Mouse (Mus musculus) left cerebral cortex, adult 2 months (tissue): Measurements from ENCODE around the gene Masp2. TPM values are rescaled to one million over a fixed set of nuclear protein-coding genes. Genes with fewer than 3 reads are reported as not detected.

ENCODE experiments used
- DNase-seq, 2 experiments: peaks; one replicate each; pipeline ENCODE4 v3.0.0; 2021 to 2022; ENCODE audit warnings: low spot score in 2 of 2, mixed read lengths in 1 of 2; ENCODE audit errors: extremely low spot score in 1 of 2
- H3K27ac ChIP-seq: fragments of 200-600 bp; 2 replicates; pipeline ENCODE4 v1.8.1; 2022
- H3K4me3 ChIP-seq: fragments of 200-600 bp; 2 replicates; pipeline ENCODE4 v1.8.1; 2022
- CTCF ChIP-seq: fragments of 200-600 bp; IDR thresholded peaks from 2 replicates; pipeline ENCODE4 v1.8.1; 2022; ENCODE audit warnings: antibody characterized with exemption, mild to moderate bottlenecking, moderate library complexity
- intact Hi-C: fragments of 180-260 bp; cut with DNase I; formaldehyde crosslinking; loops from one replicate; pipeline ENCODE4 v1.15.1; 2025
- total RNA-seq, 2 experiments: library from RNA; stranded (reverse); gene quantifications; 2 replicates each; pipeline ENCODE4 v1.2.3; 2021

Masp2 gene
- total RNA-seq, 2 experiments from 2014 or later, result 4.1 to 4.7 TPM

GRCm38 (mm10) chr4:148588793-148589192 lies 13.6 kb upstream of the Masp2 start:
- DNase-seq, result no peak
- no peak overlapping the region for H3K4me3 ChIP-seq
- no peak for TF ChIP-seq CTCF
- H3K27ac ChIP-seq, result 0 out of 2 replicates have a peak overlapping the region, but pooled peaks have one; percentile 0
- intact Hi-C loops, result no loop called here

GRCm38 (mm10) chr4:148589565-148589964 lies 12.8 kb upstream of the Masp2 start:
- intact Hi-C loops, result no loop called here
- no peak for DNase-seq

GRCm38 (mm10) chr4:148590421-148591170 lies 11.8 kb upstream of the Masp2 start:
- TF ChIP-seq CTCF, result peak; percentile 14
- intact Hi-C loops, result no loop called here
- DNase-seq, result no peak
- Histone ChIP-seq H3K27ac (peak overlapping the region; percentile 90), H3K4me3 (peak overlapping the region; percentile 89)

More at GRCm38 (mm10) chr4:148589565-148589964, 12.8 kb upstream of the Masp2 start:
- Histone ChIP-seq H3K27ac (no peak overlapping the region), H3K4me3 (no peak overlapping the region)
- TF ChIP-seq CTCF, result no peak

- DNase-seq, result peak; percentile 97 to 98
- intact Hi-C loops, result no loop called here
- peak within 1 kb of the TSS; percentile 89 for H3K4me3 ChIP-seq
- TF ChIP-seq CTCF, result no peak
- H3K27ac ChIP-seq, result peak within 1 kb of the TSS; percentile 90
These were observed 11.2 kb upstream of the Masp2 start, which contains the start of gene Srm for GRCm38 (mm10) chr4:148591171-148591630. Gene Srm, plus strand, starts transcription at chr4:148591503.

DNA sequence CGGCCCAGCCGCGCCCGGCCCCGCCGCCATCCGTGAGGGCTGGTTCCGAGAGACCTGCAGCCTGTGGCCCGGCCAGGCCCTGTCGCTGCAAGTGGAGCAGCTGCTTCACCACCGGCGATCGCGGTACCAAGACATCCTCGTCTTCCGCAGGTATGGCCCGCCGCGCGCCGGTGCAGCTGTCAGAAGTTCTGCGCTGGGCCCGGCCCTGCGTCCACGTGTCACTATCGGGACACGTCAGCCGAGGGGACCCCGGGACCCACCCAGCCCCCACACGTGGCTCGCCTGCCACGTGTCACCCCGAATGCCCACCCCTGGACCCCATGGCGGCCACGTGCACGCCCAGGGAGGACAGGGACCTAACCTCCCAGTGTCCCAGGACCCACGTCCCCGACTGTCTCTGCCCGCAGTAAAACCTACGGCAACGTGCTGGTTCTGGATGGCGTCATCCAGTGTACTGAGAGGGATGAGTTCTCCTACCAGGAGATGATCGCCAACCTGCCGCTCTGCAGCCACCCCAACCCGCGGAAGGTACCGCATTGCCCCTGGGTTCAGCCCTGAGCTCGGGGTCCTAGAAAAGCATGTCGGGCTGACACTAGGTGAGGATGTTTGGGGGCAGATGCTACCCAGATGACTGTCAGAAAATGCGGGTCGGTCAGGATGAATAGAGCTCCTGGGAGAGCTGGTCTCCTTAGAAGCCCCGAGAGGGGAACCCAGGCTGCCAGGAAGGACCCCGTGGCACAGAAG lies 10.5 kb upstream of the Masp2 start:
- no peak for TF ChIP-seq CTCF
- intact Hi-C loops, result no loop called here
- no peak for DNase-seq

DNA sequence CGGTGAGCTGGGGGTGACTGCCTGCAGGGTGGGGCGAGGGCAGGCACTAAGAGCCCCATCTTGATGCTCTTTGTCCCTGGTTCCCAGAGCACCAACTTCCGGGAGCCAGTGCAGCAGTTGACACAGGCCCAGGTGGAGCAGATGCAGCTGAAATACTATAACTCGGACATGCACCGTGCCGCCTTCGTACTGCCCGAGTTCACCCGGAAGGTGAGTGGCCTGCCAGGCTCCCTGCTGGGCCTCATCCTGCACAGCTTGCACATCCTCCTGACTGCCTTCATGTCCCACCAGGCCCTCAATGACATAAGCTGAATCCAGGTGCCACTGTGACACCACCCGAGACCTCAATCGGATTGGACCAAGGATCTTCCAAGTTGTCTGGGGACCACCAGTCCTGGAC lies 8.4 kb upstream of the Masp2 start:
- no peak for TF ChIP-seq CTCF
- Histone ChIP-seq H3K4me3 (no peak overlapping the region), H3K27ac (no peak overlapping the region)
- DNase-seq, result no peak
- intact Hi-C loops, result no loop called here

More for the DNA sequence above, 10.5 kb upstream of the Masp2 start:
- H3K4me3 ChIP-seq, result peak overlapping the region; percentile 89
- peak overlapping the region; percentile 81 for H3K27ac ChIP-seq

DNA sequence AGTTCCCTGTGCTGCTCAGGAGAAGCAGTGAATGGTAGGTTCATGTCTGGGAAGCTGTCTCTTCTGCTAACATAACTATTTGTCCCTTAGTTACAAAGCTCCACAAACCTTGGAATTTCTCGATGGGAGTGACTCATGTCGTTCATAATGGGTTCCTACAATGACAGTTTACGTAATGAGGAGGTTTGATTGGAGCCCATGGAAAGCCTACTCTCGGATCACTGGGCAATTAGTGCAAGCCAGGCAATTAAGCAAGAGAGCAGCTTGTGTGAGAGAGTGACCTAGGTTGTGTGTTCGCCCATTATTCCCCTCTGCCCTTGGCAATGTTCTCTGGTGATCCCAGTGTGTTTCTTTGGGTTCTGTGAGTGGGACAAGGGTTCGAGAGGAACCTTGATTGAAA lies 6.4 kb upstream of the Masp2 start:
- no peak for TF ChIP-seq CTCF
- intact Hi-C loops, result no loop called here
- DNase-seq, result no peak

DNA sequence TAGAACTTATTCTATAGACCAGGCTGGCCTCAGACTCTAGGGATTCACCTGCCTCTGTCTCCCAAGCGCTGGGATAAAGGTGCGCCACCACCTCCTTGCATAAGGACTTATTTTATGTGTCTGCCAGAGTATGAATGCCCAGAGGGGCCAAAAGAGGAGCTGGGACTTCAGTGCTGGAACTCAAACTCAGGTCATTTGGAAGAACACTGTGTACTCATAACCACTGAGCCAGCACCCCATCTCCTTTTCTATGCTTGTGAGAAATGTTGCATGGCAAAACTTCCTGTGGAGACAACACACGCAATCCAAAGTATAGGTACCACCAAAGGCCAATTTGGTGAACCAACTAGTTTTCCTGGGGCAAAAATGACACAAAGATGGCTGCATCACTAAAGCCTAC lies 5.6 kb upstream of the Masp2 start:
- no peak for DNase-seq

More for the DNA sequence above, 6.4 kb upstream of the Masp2 start:
- H3K4me3 ChIP-seq, result no peak overlapping the region
- no peak overlapping the region for H3K27ac ChIP-seq

DNA sequence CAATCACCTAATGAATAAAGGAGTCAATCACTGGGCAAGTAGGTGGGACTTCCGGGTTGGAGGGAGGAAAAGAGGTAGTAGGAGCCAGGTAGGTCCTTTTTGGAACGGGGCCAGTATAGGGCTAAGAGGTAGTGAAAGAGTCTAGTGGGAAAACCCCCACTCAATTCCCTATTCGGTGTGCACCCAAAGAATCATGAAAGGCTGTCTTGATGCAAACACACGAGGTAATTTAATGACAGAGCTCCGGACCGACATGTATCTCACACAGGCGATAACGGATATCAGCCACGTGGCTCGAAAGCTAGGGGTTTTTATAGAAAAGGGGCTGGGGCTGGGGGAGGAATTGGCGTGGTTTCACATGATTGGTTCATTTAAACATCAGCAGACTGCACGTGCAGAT lies 3.5 kb upstream of the Masp2 start:
- H3K4me3 ChIP-seq, result no peak overlapping the region
- no peak overlapping the region for H3K27ac ChIP-seq
- DNase-seq, result no peak
- no peak for TF ChIP-seq CTCF
- intact Hi-C loops, result no loop called here

More for the DNA sequence above, 5.6 kb upstream of the Masp2 start:
- intact Hi-C loops, result no loop called here
- H3K27ac ChIP-seq, result no peak overlapping the region
- TF ChIP-seq CTCF, result no peak
- no peak overlapping the region for H3K4me3 ChIP-seq

DNA sequence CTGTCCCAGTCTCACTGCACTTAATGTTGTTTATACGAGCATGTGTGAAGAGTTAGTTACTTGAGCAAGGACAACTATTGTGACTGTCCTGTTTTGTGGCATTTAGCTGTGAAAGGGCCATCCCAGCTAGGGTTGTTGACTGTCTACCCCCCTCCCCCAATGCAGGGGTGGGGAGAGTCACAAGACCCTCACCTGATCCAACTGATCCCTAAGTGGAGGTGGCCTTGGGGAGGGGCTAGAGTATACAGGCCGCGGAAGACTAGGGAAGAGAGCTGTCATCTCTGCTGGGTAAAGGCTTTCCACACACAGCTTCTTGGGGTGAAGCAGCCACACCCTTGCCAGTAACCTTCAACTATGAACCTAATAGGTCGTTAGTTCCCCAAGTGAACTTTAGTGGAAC lies 2.0 kb upstream of the Masp2 start:
- intact Hi-C loops, result no loop called here
- H3K4me3 ChIP-seq, result no peak overlapping the region
- no peak for DNase-seq
- TF ChIP-seq CTCF, result no peak
- H3K27ac ChIP-seq, result no peak overlapping the region

- Histone ChIP-seq H3K4me3 (no peak overlapping the region), H3K27ac (peak overlapping the region; percentile 57)
- TF ChIP-seq CTCF, result no peak
- intact Hi-C loops, result no loop called here
- DNase-seq, result no peak
These were observed 483 bp upstream of the Masp2 start for GRCm38 (mm10) chr4:148601871-148602270.
